Mouse (Mus musculus): ENCODE measurements around the gene Fbxl16. TPM values are rescaled to one million over a fixed set of nuclear protein-coding genes. Genes with fewer than 3 reads are reported as not detected.

The Fbxl16 gene
- 45.6 and 52.4 TPM in 2 replicates for polyA plus RNA-seq (2015; fragmentation: Nextera tagmentation; extraction: Ambion mirVana)

GRCm38 (mm10) chr17:25808789-25809605 is at the start of gene Fbxl16:
Fbxl16 (plus strand) TSS chr17:25809085.
- Histone ChIP-seq H3K9ac (ENCODE audit: low read depth, low read length) (peak within 1 kb of the TSS; percentile 98), H3K4me2 (ENCODE audit: low read length) (peak within 1 kb of the TSS; percentile 100), H3K4me3 (ENCODE audit: low read depth, low read length) (peak within 1 kb of the TSS; percentile 93), H3K27ac (ENCODE audit: low read length) (peak within 1 kb of the TSS; percentile 99), H3K36me3 (ENCODE audit: control insufficient read depth, insufficient read depth, low read length) (no peaks in the 10 kb centered on the region), H3K4me1 (ENCODE audit: control insufficient read depth, insufficient read depth, low read length) (peaks cover 36% of the 10 kb centered on the region), H3K27me3 (ENCODE audit: control insufficient read depth, insufficient read depth, low read depth, low read length) (no peaks in the 10 kb centered on the region), H3K9me3 (replicated peaks; ENCODE audit: control insufficient read depth, low read length, poor library complexity, severe bottlenecking) (no peaks in the 10 kb centered on the region)
- under 1% methylated on average over 84 of the region's 100 CpGs for WGBS
- ATAC-seq = peak; percentile 85

- H3K4me1 ChIP-seq (ENCODE audit: control insufficient read depth, insufficient read depth, low read length) = no peaks in the 10 kb centered on the region
- no peak overlapping the region for H3K4me3 ChIP-seq (ENCODE audit: low read depth, low read length)
- no peak overlapping the region for H3K27ac ChIP-seq (ENCODE audit: low read length)
- no peaks in the 10 kb centered on the region for H3K36me3 ChIP-seq (ENCODE audit: control insufficient read depth, insufficient read depth, low read length)
- no peak overlapping the region for H3K4me2 ChIP-seq (ENCODE audit: low read length)
- no peak overlapping the region for H3K9ac ChIP-seq (ENCODE audit: low read depth, low read length)
- H3K27me3 ChIP-seq (ENCODE audit: control insufficient read depth, insufficient read depth, low read depth, low read length) = peaks cover 3% of the 10 kb centered on the region; the same call in 1 of the 2 replicates
- ATAC-seq = no peak
- no peaks in the 10 kb centered on the region for H3K9me3 ChIP-seq (replicated peaks; ENCODE audit: control insufficient read depth, low read length, poor library complexity, severe bottlenecking)
- 80% methylated on average over 8 of the region's 8 CpGs for WGBS
Observed at GRCm38 (mm10) chr17:25760148-25760547, 48.7 kb upstream of the Fbxl16 start.

- H3K27me3 ChIP-seq (ENCODE audit: control insufficient read depth, insufficient read depth, low read depth, low read length) = peaks cover 3% of the 10 kb centered on the region; the same call in 1 of the 2 replicates
- no peaks in the 10 kb centered on the region for H3K4me1 ChIP-seq (ENCODE audit: control insufficient read depth, insufficient read depth, low read length)
- H3K9ac ChIP-seq (ENCODE audit: low read depth, low read length) = no peak overlapping the region
- no peak overlapping the region for H3K4me3 ChIP-seq (ENCODE audit: low read depth, low read length)
- H3K36me3 ChIP-seq (ENCODE audit: control insufficient read depth, insufficient read depth, low read length) = no peaks in the 10 kb centered on the region
- H3K27ac ChIP-seq (ENCODE audit: low read length) = no peak overlapping the region
- no peaks in the 10 kb centered on the region for H3K9me3 ChIP-seq (replicated peaks; ENCODE audit: control insufficient read depth, low read length, poor library complexity, severe bottlenecking)
- WGBS = 27% methylated on average over 4 of the region's 4 CpGs
- no peak for ATAC-seq
- H3K4me2 ChIP-seq (ENCODE audit: low read length) = no peak overlapping the region
Observed at GRCm38 (mm10) chr17:25761561-25761970, 47.3 kb upstream of the Fbxl16 start.

- WGBS = 17% methylated on average over 3 of the region's 3 CpGs
- Histone ChIP-seq H3K9ac (ENCODE audit: low read depth, low read length) (no peak overlapping the region), H3K27ac (ENCODE audit: low read length) (no peak overlapping the region), H3K9me3 (replicated peaks; ENCODE audit: control insufficient read depth, low read length, poor library complexity, severe bottlenecking) (no peaks in the 10 kb centered on the region), H3K36me3 (ENCODE audit: control insufficient read depth, insufficient read depth, low read length) (no peaks in the 10 kb centered on the region), H3K4me1 (ENCODE audit: control insufficient read depth, insufficient read depth, low read length) (no peaks in the 10 kb centered on the region), H3K4me2 (ENCODE audit: low read length) (no peak overlapping the region), H3K4me3 (ENCODE audit: low read depth, low read length) (no peak overlapping the region), H3K27me3 (ENCODE audit: control insufficient read depth, insufficient read depth, low read depth, low read length) (peaks cover 3% of the 10 kb centered on the region; the same call in 1 of the 2 replicates)
- ATAC-seq = no peak
Observed at GRCm38 (mm10) chr17:25762591-25762990, 46.3 kb upstream of the Fbxl16 start.

- Histone ChIP-seq H3K27me3 (ENCODE audit: control insufficient read depth, insufficient read depth, low read depth, low read length) (no peaks in the 10 kb centered on the region), H3K9me3 (replicated peaks; ENCODE audit: control insufficient read depth, low read length, poor library complexity, severe bottlenecking) (no peaks in the 10 kb centered on the region), H3K4me1 (ENCODE audit: control insufficient read depth, insufficient read depth, low read length) (no peaks in the 10 kb centered on the region), H3K36me3 (ENCODE audit: control insufficient read depth, insufficient read depth, low read length) (no peaks in the 10 kb centered on the region), H3K27ac (ENCODE audit: low read length) (no peak overlapping the region), H3K9ac (ENCODE audit: low read depth, low read length) (no peak overlapping the region), H3K4me2 (ENCODE audit: low read length) (no peak overlapping the region), H3K4me3 (ENCODE audit: low read depth, low read length) (no peak overlapping the region)
- 36% methylated on average over 5 of the region's 5 CpGs for WGBS
- ATAC-seq = no peak
Observed at GRCm38 (mm10) chr17:25765886-25766285, 43.0 kb upstream of the Fbxl16 start.

- Histone ChIP-seq H3K9ac (ENCODE audit: low read depth, low read length) (no peak overlapping the region), H3K27me3 (ENCODE audit: control insufficient read depth, insufficient read depth, low read depth, low read length) (no peaks in the 10 kb centered on the region), H3K36me3 (ENCODE audit: control insufficient read depth, insufficient read depth, low read length) (no peaks in the 10 kb centered on the region), H3K4me1 (ENCODE audit: control insufficient read depth, insufficient read depth, low read length) (peaks cover 7% of the 10 kb centered on the region), H3K4me2 (ENCODE audit: low read length) (no peak overlapping the region), H3K4me3 (ENCODE audit: low read depth, low read length) (no peak overlapping the region), H3K9me3 (replicated peaks; ENCODE audit: control insufficient read depth, low read length, poor library complexity, severe bottlenecking) (no peaks in the 10 kb centered on the region), H3K27ac (ENCODE audit: low read length) (no peak overlapping the region)
- 62% methylated on average over 7 of the region's 9 CpGs for WGBS
- ATAC-seq = no peak
Observed at GRCm38 (mm10) chr17:25769331-25769730, 39.6 kb upstream of the Fbxl16 start.

- peaks cover 6% of the 10 kb centered on the region; the same call in 1 of the 2 replicates for H3K36me3 ChIP-seq (ENCODE audit: control insufficient read depth, insufficient read depth, low read length)
- no peak within 1 kb of the TSS for H3K27ac ChIP-seq (ENCODE audit: low read length)
- under 1% methylated on average over 37 of the region's 37 CpGs for WGBS
- H3K9me3 ChIP-seq (replicated peaks; ENCODE audit: control insufficient read depth, low read length, poor library complexity, severe bottlenecking) = no peaks in the 10 kb centered on the region
- no peaks in the 10 kb centered on the region for H3K27me3 ChIP-seq (ENCODE audit: control insufficient read depth, insufficient read depth, low read depth, low read length)
- H3K4me3 ChIP-seq (ENCODE audit: low read depth, low read length) = peak within 1 kb of the TSS; percentile 83
- peak within 1 kb of the TSS; percentile 84 for H3K9ac ChIP-seq (ENCODE audit: low read depth, low read length)
- H3K4me2 ChIP-seq (ENCODE audit: low read length) = peak within 1 kb of the TSS; percentile 88
- H3K4me1 ChIP-seq (ENCODE audit: control insufficient read depth, insufficient read depth, low read length) = peaks cover 14% of the 10 kb centered on the region
- ATAC-seq = peak; percentile 84
Observed at GRCm38 (mm10) chr17:25773549-25774120, 35.2 kb upstream of the Fbxl16 start, which contains the start of gene Narfl. Narfl (plus strand) TSS chr17:25773776.

GRCm38 (mm10) chr17:25775318-25776062 is 33.4 kb upstream of the Fbxl16 start:
- 77% methylated on average over 10 of the region's 10 CpGs for whole genome bisulfite sequencing
- Histone ChIP-seq H3K9me3 (replicated peaks; ENCODE audit: control insufficient read depth, low read length, poor library complexity, severe bottlenecking) (no peaks in the 10 kb centered on the region), H3K36me3 (ENCODE audit: control insufficient read depth, insufficient read depth, low read length) (peaks cover 6% of the 10 kb centered on the region; the same call in 1 of the 2 replicates), H3K9ac (ENCODE audit: low read depth, low read length) (no peak overlapping the region), H3K4me3 (ENCODE audit: low read depth, low read length) (no peak overlapping the region), H3K27ac (ENCODE audit: low read length) (no peak overlapping the region), H3K4me2 (ENCODE audit: low read length) (no peak overlapping the region), H3K4me1 (ENCODE audit: control insufficient read depth, insufficient read depth, low read length) (peaks cover 14% of the 10 kb centered on the region), H3K27me3 (ENCODE audit: control insufficient read depth, insufficient read depth, low read depth, low read length) (no peaks in the 10 kb centered on the region)
- no peak for ATAC-seq
